30 mouse cellular contexts compared by ENCODE assay signal in the genomic region with DNA sequence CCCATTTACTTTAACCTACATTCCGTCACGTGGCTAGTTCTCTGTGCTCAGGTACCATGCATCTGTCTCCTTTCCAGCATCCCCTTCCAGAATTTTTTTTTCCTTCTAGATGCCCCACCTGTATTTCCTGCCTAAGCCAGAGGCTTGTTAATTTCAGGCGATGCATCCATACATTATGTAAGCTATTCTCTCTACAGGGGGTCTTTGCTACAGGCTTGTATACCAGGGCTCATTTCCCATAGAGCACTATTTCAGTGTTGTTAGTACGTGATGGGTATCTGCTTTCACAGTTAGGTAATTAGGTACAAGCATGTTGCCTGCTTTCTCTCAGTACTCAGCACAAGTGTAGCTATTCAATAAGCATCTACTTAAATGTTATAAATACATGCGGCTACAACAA. TPM values are rescaled to one million over a fixed set of nuclear protein-coding genes. Genes with fewer than 3 reads are reported as not detected.
DNase-seq lines count a peak whose midpoint lies in the region; ATAC-seq and TF ChIP-seq lines count a peak whose summit lies in the region.
"Had no signal": no experiment of that assay in that cellular context is flagged by ENCODE, and none has a peak within 500 bp of the region (broad histone marks: within the 10 kb centered on the region; RNA-seq: fewer than 3 reads in every experiment).

No protein-coding gene starts in this region.

- peak overlapping the region; percentile 53; the same call in 1 of the 2 replicates for H3K27ac ChIP-seq in liver, embryonic 15.5 days (replicated peaks)
- peak overlapping the region; percentile 83 for H3K27ac ChIP-seq in CH12.LX (ENCODE audit: insufficient read depth, low read depth)
- H3K27ac ChIP-seq in bone marrow macrophage, adult 2 months (ENCODE audit: insufficient read depth, low read depth, low read length): peak overlapping the region; percentile 100
- H3K27ac ChIP-seq: embryonic facial prominence, embryonic 12.5 days; forebrain, embryonic 10.5 days; hindbrain, embryonic 10.5 days; limb, embryonic 10.5 days; limb, embryonic 15.5 days; midbrain, embryonic 12.5 days; neural tube, embryonic 12.5 days; stomach, embryonic 15.5 days had no signal

- ATAC-seq in liver, embryonic 15.5 days (ENCODE audit: insufficient read depth): no peak
- ATAC-seq: forebrain, embryonic 16.5 days; intestine, postnatal 0 days had no signal

- H3K9me3 ChIP-seq in liver, embryonic 15.5 days (replicated peaks): no peaks in the 10 kb centered on the region
- no peaks in the 10 kb centered on the region for H3K9me3 ChIP-seq in CH12.LX (replicated peaks; ENCODE audit: low read length)
- peaks cover 17% of the 10 kb centered on the region for H3K9me3 ChIP-seq in E14TG2a.4 (ENCODE audit: low read length)
- H3K9me3 ChIP-seq: embryonic facial prominence, embryonic 12.5 days; forebrain, embryonic 10.5 days; hindbrain, embryonic 10.5 days; limb, embryonic 10.5 days; limb, embryonic 15.5 days; megakaryocyte, embryonic 14.5 days; midbrain, embryonic 12.5 days; neural tube, embryonic 12.5 days; stomach, embryonic 15.5 days had no signal

- H3K79me2 ChIP-seq in CH12.LX (replicated peaks; ENCODE audit: control insufficient read depth, extremely low read depth, insufficient read depth, poor library complexity, severe bottlenecking): peaks cover 12% of the 10 kb centered on the region

- in situ Hi-C loops in CH12.LX (cut with MboI; ENCODE audit: low pct_ligation_motif_present, low pct_unique_long_range_greater_than_20kb, low sequenced_read_pairs): no loop called here

- dilution Hi-C loops in CH12.LX (cut with MboI; ENCODE audit: extremely low pct_ligation_motif_present, extremely low pct_unique_long_range_greater_than_20kb, low sequenced_read_pairs): no loop called here

- H3K27me3 ChIP-seq in liver, embryonic 15.5 days: no peaks in the 10 kb centered on the region
- H3K27me3 ChIP-seq in CH12.LX (replicated peaks) (no peaks in the 10 kb centered on the region), E14TG2a.4 (ENCODE audit: insufficient read depth, low read length) (no peaks in the 10 kb centered on the region)
- H3K27me3 ChIP-seq: embryonic facial prominence, embryonic 12.5 days; limb, embryonic 15.5 days; megakaryocyte, embryonic 14.5 days; midbrain, embryonic 12.5 days; neural tube, embryonic 12.5 days; stomach, embryonic 15.5 days had no signal

- H3K4me2 ChIP-seq in liver, embryonic 15.5 days: no peak overlapping the region
- peak overlapping the region; percentile 80 for H3K4me2 ChIP-seq in CH12.LX (ENCODE audit: insufficient read depth, low read depth, poor library complexity, severe bottlenecking)
- H3K4me2 ChIP-seq: embryonic facial prominence, embryonic 12.5 days; limb, embryonic 15.5 days; lung, embryonic 14.5 days; midbrain, embryonic 12.5 days; neural tube, embryonic 12.5 days; stomach, embryonic 15.5 days had no signal

- no peak for TF ChIP-seq EP300 in CH12.LX (IDR thresholded peaks at IDR 0.05; ENCODE audit: low read length)

- DNase-seq in liver (no peak), CH12.LX (ENCODE audit: extremely low read depth) (peak; percentile 12)
- no peak for DNase-seq in kidney, postnatal 14 days
- DNase-seq in lung, adult 2 months: no peak
- no peak for DNase-seq in frontal cortex, postnatal 36 days (ENCODE audit: low spot score in 2 of 2)
- DNase-seq: adrenal gland, postnatal 25 days; cerebellum, adult 9-10 months; cerebellum, postnatal 36 days; gastrocnemius, postnatal 14 days; heart, postnatal 14 days; kidney, postnatal 36 days; layer of hippocampus, postnatal 36 days; lung, embryonic 14.5 days; right cerebral cortex, postnatal 4 days; thymus, postnatal 14 days had no signal

- 72% methylated on average over 5 of the region's 5 CpGs for WGBS in liver, embryonic 15.5 days (ENCODE audit: insufficient replicate concordance)
- WGBS in lung, adult 2 months: 88% methylated on average over 5 of the region's 5 CpGs

- TF ChIP-seq POLR2A in CH12.LX (IDR thresholded peaks at IDR 0.05; ENCODE audit: low read depth, low read length): no peak
- no peak for TF ChIP-seq POLR2A in bone marrow macrophage, adult 2 months (IDR thresholded peaks at IDR 0.05; ENCODE audit: borderline replicate concordance, low read depth, low read length)
- TF ChIP-seq POLR2A in lung, adult 2 months (IDR thresholded peaks at IDR 0.05; ENCODE audit: borderline replicate concordance, extremely low read depth, low read depth, low read length): no peak

- H3K9ac ChIP-seq in liver, embryonic 15.5 days: no peak overlapping the region
- peak overlapping the region; percentile 19 for H3K9ac ChIP-seq in CH12.LX (ENCODE audit: insufficient read depth, low read depth)
- H3K9ac ChIP-seq: embryonic facial prominence, embryonic 12.5 days; limb, embryonic 15.5 days; lung, embryonic 14.5 days; midbrain, embryonic 12.5 days; neural tube, embryonic 12.5 days; stomach, embryonic 15.5 days had no signal

- H3K4me1 ChIP-seq in liver, embryonic 15.5 days (replicated peaks): 0 out of 2 replicates have a peak, but pooled peaks cover 1% of the 10 kb centered on the region
- H3K4me1 ChIP-seq in CH12.LX (ENCODE audit: control insufficient read depth in 1 of 2, insufficient read depth in 2 of 2) (peaks cover 18 to 64% of the 10 kb centered on the region in 2 experiments), E14TG2a.4 (replicated peaks; ENCODE audit: low read depth, low read length) (peaks cover 55% of the 10 kb centered on the region)
- H3K4me1 ChIP-seq in bone marrow macrophage, adult 2 months (ENCODE audit: control insufficient read depth, insufficient read depth, low read length): peaks cover 43% of the 10 kb centered on the region
- H3K4me1 ChIP-seq in lung, adult 2 months (ENCODE audit: control insufficient read depth, insufficient read depth, low read length): no peaks in the 10 kb centered on the region
- H3K4me1 ChIP-seq: embryonic facial prominence, embryonic 12.5 days; forebrain, embryonic 10.5 days; hindbrain, embryonic 10.5 days; limb, embryonic 10.5 days; limb, embryonic 15.5 days; midbrain, embryonic 12.5 days; neural tube, embryonic 12.5 days; stomach, embryonic 15.5 days had no signal

- no peak for TF ChIP-seq CTCF in CH12.LX (conservative IDR thresholded peaks at IDR 0.05 in 1 of 2, IDR thresholded peaks at IDR 0.05 in 1 of 2; ENCODE audit: low read depth in 2 of 2, low read length in 2 of 2)
- TF ChIP-seq CTCF in E14TG2a.4 (conservative IDR thresholded peaks at IDR 0.05; ENCODE audit: low read length): no peak
- no peak for TF ChIP-seq CTCF in bone marrow macrophage, adult 2 months (IDR thresholded peaks at IDR 0.05; ENCODE audit: low read depth, low read length)
- no peak for TF ChIP-seq CTCF in lung, adult 2 months (IDR thresholded peaks at IDR 0.05; ENCODE audit: insufficient read depth, low read length)

- H3K4me3 ChIP-seq in liver, embryonic 15.5 days (replicated peaks): no peak overlapping the region
- H3K4me3 ChIP-seq in CH12.LX (replicated peaks in 1 of 3; ENCODE audit: low read depth in 2 of 3, low read length in 2 of 3, poor library complexity in 1 of 3) (no peak overlapping the region), E14TG2a.4 (replicated peaks; ENCODE audit: low read length) (0 out of 2 replicates have a peak overlapping the region, but pooled peaks have one; percentile 1)
- H3K4me3 ChIP-seq in bone marrow macrophage, adult 2 months (ENCODE audit: insufficient read depth, low read length): no peak overlapping the region
- H3K4me3 ChIP-seq in lung, adult 2 months (replicated peaks; ENCODE audit: extremely low read depth, low read depth, low read length): no peak overlapping the region
- H3K4me3 ChIP-seq: embryonic facial prominence, embryonic 12.5 days; forebrain, embryonic 10.5 days; hindbrain, embryonic 10.5 days; limb, embryonic 10.5 days; limb, embryonic 15.5 days; megakaryocyte, embryonic 14.5 days; midbrain, embryonic 12.5 days; myocyte; neural tube, embryonic 12.5 days; stomach, embryonic 15.5 days had no signal

- TF ChIP-seq RAD21 in CH12.LX (IDR thresholded peaks at IDR 0.05; ENCODE audit: low read depth, low read length): no peak

- H3K36me3 ChIP-seq in liver, embryonic 15.5 days (replicated peaks): peaks cover 43% of the 10 kb centered on the region
- H3K36me3 ChIP-seq in CH12.LX (replicated peaks in 1 of 2; ENCODE audit: control insufficient read depth in 1 of 2, insufficient read depth in 1 of 2, low read length in 1 of 2) (peaks cover 24 to 39% of the 10 kb centered on the region in 2 experiments), E14TG2a.4 (ENCODE audit: insufficient read depth, low read length) (peaks cover 42% of the 10 kb centered on the region)
- H3K36me3 ChIP-seq: stomach, embryonic 15.5 days had no signal

TF ChIP-seq in CH12.LX, 34 proteins besides CTCF, POLR2A, EP300 and RAD21:
- 0 out of 2 replicates have a peak, but pooled peaks have one; percentile 3 for TF ChIP-seq JUND (conservative IDR thresholded peaks at IDR 0.05; ENCODE audit: low read depth, low read length)
- peak; percentile 70 for TF ChIP-seq USF1 (IDR thresholded peaks at IDR 0.05; ENCODE audit: low read depth, low read length)
- 0 out of 2 replicates have a peak, but pooled peaks have one; percentile 6 for TF ChIP-seq MYC (IDR thresholded peaks at IDR 0.05; ENCODE audit: low read depth, low read length)
- TF ChIP-seq USF2 (conservative IDR thresholded peaks at IDR 0.05; ENCODE audit: low read depth, low read length): peak; percentile 44; the same call in 1 of the 2 replicates
- TF ChIP-seq KAT2A (IDR thresholded peaks at IDR 0.05; ENCODE audit: insufficient replicate concordance, low read length): no peak

RNA-seq across cellular contexts. Expression of a gene that starts 7.3 kb away (rescaled TPM):
- 5.8 and 5.9 TPM in 2 replicates for polyA plus RNA-seq in liver, embryonic 15.5 days (2015; fragmentation: Nextera tagmentation; extraction: Ambion mirVana)
- total RNA-seq in CH12.LX (2012; rRNA removed): 17.4 and 18.2 TPM in 2 replicates
- 37.3 and 40.7 TPM in 2 replicates for total RNA-seq in CH12.LX (2014; rRNA removed)
- 27.2 and 31.8 TPM in 2 replicates for polyA plus RNA-seq in CH12.LX (2012; ENCODE audit: insufficient read length, low read depth)
- polyA plus RNA-seq in bone marrow macrophage, adult 2 months (2012; ENCODE audit: insufficient read depth, insufficient read length, missing spikeins): 57.8 and 69.4 TPM in 2 replicates
- polyA plus RNA-seq in lung, adult 2 months (2012; rRNA removed): 19.5 and 46.7 TPM in 2 replicates

RNA-seq across cellular contexts. Expression of a gene that starts 29.8 kb away (rescaled TPM):
- 8.6 and 9.6 TPM in 2 replicates for polyA plus RNA-seq in liver, embryonic 15.5 days (2015; fragmentation: Nextera tagmentation; extraction: Ambion mirVana)
- total RNA-seq in CH12.LX (2012; rRNA removed): 18.9 and 20.6 TPM in 2 replicates
- total RNA-seq in CH12.LX (2014; rRNA removed): 37.1 and 45.4 TPM in 2 replicates
- polyA plus RNA-seq in CH12.LX (2012; ENCODE audit: insufficient read length, low read depth): 19.4 and 20.2 TPM in 2 replicates
- polyA plus RNA-seq in bone marrow macrophage, adult 2 months (2012; ENCODE audit: insufficient read depth, insufficient read length, missing spikeins): 43.6 and 47.7 TPM in 2 replicates
- polyA plus RNA-seq in lung, adult 2 months (2012; rRNA removed): 3.0 and 4.8 TPM in 2 replicates
